Mouse (Mus musculus): ENCODE results near the gene Ecm1.
A peak's percentile ranks its signal among the peaks of the same experiment; 100 is the strongest.

The Ecm1 gene

GRCm38 (mm10) chr3:95726696-95727358, 12.5 kb downstream of the Ecm1 start:
- DNase-seq (ENCODE audit: low read depth): no peak

- DNase-seq (ENCODE audit: low read depth): no peak
Observed at GRCm38 (mm10) chr3:95725863-95726262, 13.5 kb downstream of the Ecm1 start.

GRCm38 (mm10) chr3:95722386-95722785, 17.0 kb downstream of the Ecm1 start:
- DNase-seq (ENCODE audit: low read depth): peak; percentile 77

GRCm38 (mm10) chr3:95718153-95718552, 21.2 kb downstream of the Ecm1 start:
- DNase-seq (ENCODE audit: low read depth): no peak

GRCm38 (mm10) chr3:95716075-95716474, 23.3 kb downstream of the Ecm1 start:
- DNase-seq (ENCODE audit: low read depth): no peak

- DNase-seq (ENCODE audit: low read depth): peak; percentile 62
Observed at GRCm38 (mm10) chr3:95709967-95710366, 29.4 kb downstream of the Ecm1 start.

- peak; percentile 69 for DNase-seq (ENCODE audit: low read depth)
Observed at GRCm38 (mm10) chr3:95709044-95709443, 30.3 kb downstream of the Ecm1 start.

- peak; percentile 76 for DNase-seq (ENCODE audit: low read depth)
Observed at GRCm38 (mm10) chr3:95707497-95707896, 31.9 kb downstream of the Ecm1 start.

GRCm38 (mm10) chr3:95706273-95706672, 33.1 kb downstream of the Ecm1 start:
- peak; percentile 29 for DNase-seq (ENCODE audit: low read depth)

GRCm38 (mm10) chr3:95704612-95705011, 34.8 kb downstream of the Ecm1 start:
- DNase-seq (ENCODE audit: low read depth): no peak

GRCm38 (mm10) chr3:95703276-95703675, 36.1 kb downstream of the Ecm1 start:
- DNase-seq (ENCODE audit: low read depth): no peak

- no peak for DNase-seq (ENCODE audit: low read depth)
Observed at GRCm38 (mm10) chr3:95701877-95702540, 37.4 kb downstream of the Ecm1 start.

GRCm38 (mm10) chr3:95701085-95701484, 38.3 kb downstream of the Ecm1 start:
- no peak for DNase-seq (ENCODE audit: low read depth)

GRCm38 (mm10) chr3:95700233-95700681, 39.1 kb downstream of the Ecm1 start:
- no peak for DNase-seq (ENCODE audit: low read depth)

GRCm38 (mm10) chr3:95698286-95698685, 41.1 kb downstream of the Ecm1 start:
- DNase-seq (ENCODE audit: low read depth): no peak

- no peak for DNase-seq (ENCODE audit: low read depth)
Observed at GRCm38 (mm10) chr3:95696360-95696759, 43.0 kb downstream of the Ecm1 start.

GRCm38 (mm10) chr3:95695796-95696195, 43.6 kb downstream of the Ecm1 start:
- no peak for DNase-seq (ENCODE audit: low read depth)

GRCm38 (mm10) chr3:95694808-95695703, 44.3 kb downstream of the Ecm1 start:
- DNase-seq (ENCODE audit: low read depth): no peak

- DNase-seq (ENCODE audit: low read depth): peak; percentile 23
Observed at GRCm38 (mm10) chr3:95693821-95694807, 45.3 kb downstream of the Ecm1 start.

GRCm38 (mm10) chr3:95692677-95693076, 46.7 kb downstream of the Ecm1 start:
- no peak for DNase-seq (ENCODE audit: low read depth)

GRCm38 (mm10) chr3:95690552-95690951, 48.8 kb downstream of the Ecm1 start:
- peak; percentile 37 for DNase-seq (ENCODE audit: low read depth)
